Mouse (Mus musculus): Measurements from ENCODE around the gene Cpox.
"Not testable (repeated sequence)": the region's sequence is repeated elsewhere in the genome, so short reads cannot be mapped to it uniquely, and the experiment has no call there.

Cpox gene

GRCm38 (mm10) chr16:58669917-58670630 is at the start of gene Cpox:
TSS of gene Cpox (plus strand) at chr16:58670292.
- DNase-seq (ENCODE audit: low spot score): peak; percentile 79

- DNase-seq (ENCODE audit: low spot score): no peak
These were observed 47.7 kb upstream of the Cpox start for GRCm38 (mm10) chr16:58622377-58622776.

- DNase-seq (ENCODE audit: low spot score): no peak
These were observed 47.0 kb upstream of the Cpox start for GRCm38 (mm10) chr16:58623114-58623513.

GRCm38 (mm10) chr16:58623944-58624343 is 46.1 kb upstream of the Cpox start:
- DNase-seq (ENCODE audit: low spot score): peak; percentile 74

GRCm38 (mm10) chr16:58627597-58628335 is 42.3 kb upstream of the Cpox start:
- DNase-seq (ENCODE audit: low spot score): peak; percentile 41

GRCm38 (mm10) chr16:58628336-58628680 is 41.8 kb upstream of the Cpox start:
- DNase-seq (ENCODE audit: low spot score): no peak

- DNase-seq (ENCODE audit: low spot score): no peak
These were observed 41.1 kb upstream of the Cpox start for GRCm38 (mm10) chr16:58628968-58629367.

- DNase-seq (ENCODE audit: low spot score): peak; percentile 15
These were observed 40.4 kb upstream of the Cpox start for GRCm38 (mm10) chr16:58629736-58630135.

- DNase-seq (ENCODE audit: low spot score): no peak
These were observed 34.2 kb upstream of the Cpox start for GRCm38 (mm10) chr16:58635866-58636265.

- DNase-seq (ENCODE audit: low spot score): no peak
These were observed 32.6 kb upstream of the Cpox start for GRCm38 (mm10) chr16:58637448-58637847.

- DNase-seq (ENCODE audit: low spot score): no peak
These were observed 32.1 kb upstream of the Cpox start for GRCm38 (mm10) chr16:58638016-58638415.

- no peak for DNase-seq (ENCODE audit: low spot score)
These were observed 31.4 kb upstream of the Cpox start, which contains the start of gene E330017A01Rik for GRCm38 (mm10) chr16:58638689-58639175. TSS of gene E330017A01Rik (minus strand) at chr16:58638739.

GRCm38 (mm10) chr16:58649979-58650378 is 20.1 kb upstream of the Cpox start:
- DNase-seq (ENCODE audit: low spot score): no peak

GRCm38 (mm10) chr16:58655751-58656150 is 14.3 kb upstream of the Cpox start:
- DNase-seq (ENCODE audit: low spot score): peak; percentile 64

- DNase-seq (ENCODE audit: low spot score): no peak
These were observed 13.6 kb upstream of the Cpox start for GRCm38 (mm10) chr16:58656526-58656925.

- no peak for DNase-seq (ENCODE audit: low spot score)
These were observed 11.4 kb upstream of the Cpox start for GRCm38 (mm10) chr16:58658668-58659067.

- no peak for DNase-seq (ENCODE audit: low spot score)
These were observed 8.3 kb upstream of the Cpox start for GRCm38 (mm10) chr16:58661826-58662225.

GRCm38 (mm10) chr16:58662287-58662791 is 7.8 kb upstream of the Cpox start:
- no peak for DNase-seq (ENCODE audit: low spot score)

GRCm38 (mm10) chr16:58663021-58663420 is 7.1 kb upstream of the Cpox start:
- DNase-seq (ENCODE audit: low spot score): peak; percentile 56

- DNase-seq (ENCODE audit: low spot score): no peak
These were observed 6.3 kb upstream of the Cpox start for GRCm38 (mm10) chr16:58663816-58664215.

GRCm38 (mm10) chr16:58665137-58665536 is 5.0 kb upstream of the Cpox start:
- DNase-seq (ENCODE audit: low spot score): not testable (repeated sequence)

- not testable (repeated sequence) for DNase-seq (ENCODE audit: low spot score)
These were observed 3.4 kb upstream of the Cpox start for GRCm38 (mm10) chr16:58666681-58667080.

- no peak for DNase-seq (ENCODE audit: low spot score)
These were observed 1.5 kb upstream of the Cpox start for GRCm38 (mm10) chr16:58668586-58668985.

All from adipocyte (in vitro differentiated cells).